Mouse (Mus musculus) adrenal gland, adult (tissue): Measurements from ENCODE around the gene Fbln7.

Experiments
- DNase-seq, 2 experiments: peaks; one replicate each; pipeline ENCODE4 v3.0.0; 2022 to 2023; ENCODE audit warnings: low spot score in 1 of 2; ENCODE audit not compliant: inconsistent age in 2 of 2

Fbln7 gene

DNA sequence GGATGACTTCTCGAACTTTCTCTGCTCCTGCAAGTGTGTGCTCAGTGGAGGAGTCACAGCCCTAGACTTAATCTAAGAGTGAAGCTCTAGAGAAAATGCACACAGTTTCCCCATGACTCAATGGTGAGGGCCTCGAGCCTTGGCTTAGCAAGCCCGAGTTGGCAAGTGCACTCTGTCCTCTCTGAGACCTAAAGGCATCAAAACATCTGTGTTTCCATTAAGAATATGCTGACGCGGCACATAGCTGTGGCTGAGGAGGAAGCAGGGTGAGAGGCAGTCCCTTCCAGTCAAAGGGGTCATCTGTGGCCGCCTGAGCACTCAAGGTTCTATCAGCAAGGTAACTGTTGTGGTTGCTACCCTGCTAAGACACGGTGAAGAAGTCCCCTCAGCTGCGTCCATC is 8.9 kb downstream of the Fbln7 start:
- no peak for DNase-seq

DNA sequence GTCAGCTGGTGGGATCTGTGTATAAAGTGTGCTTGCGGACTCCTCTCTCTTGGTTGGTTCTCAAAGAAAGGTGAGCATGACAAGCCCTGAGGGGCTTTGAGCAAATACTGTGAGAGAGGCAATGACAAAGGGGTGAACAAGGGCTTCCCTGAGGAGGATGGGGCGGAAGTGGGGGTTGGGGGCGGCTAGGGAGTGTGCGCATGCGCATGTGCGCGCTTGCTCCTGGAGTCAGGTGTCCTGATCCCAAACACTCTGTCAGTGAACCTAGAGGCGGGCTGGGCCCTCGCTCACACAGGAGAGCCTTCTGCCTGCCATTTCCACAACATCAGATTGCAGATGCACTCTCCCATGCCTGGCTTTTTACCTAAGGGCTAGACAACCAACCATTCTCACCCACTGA is 9.5 kb downstream of the Fbln7 start:
- DNase-seq: no peak

- no peak for DNase-seq
Measured at GRCm38 (mm10) chr2:128875526-128875925, 12.7 kb downstream of the Fbln7 start.

DNA sequence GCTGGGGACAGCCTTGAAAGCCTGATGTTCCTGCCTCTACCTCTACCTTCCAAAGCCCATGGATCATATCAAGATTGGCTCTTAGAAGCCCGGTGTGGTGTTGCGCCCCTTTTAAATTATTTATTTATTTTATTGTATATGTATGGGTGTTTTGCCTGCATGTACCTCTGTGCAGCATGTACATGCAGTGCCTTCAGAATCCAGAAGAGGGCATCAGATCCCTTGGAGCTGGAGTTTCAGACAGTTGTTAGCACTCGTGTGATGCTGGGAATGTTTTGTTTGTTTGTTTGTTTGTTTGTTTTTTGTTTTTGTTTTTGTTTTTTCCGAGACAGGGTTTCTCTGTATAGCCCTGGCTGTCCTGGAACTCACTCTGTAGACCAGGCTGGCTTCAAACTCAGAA is 18.5 kb downstream of the Fbln7 start:
- no peak for DNase-seq

DNA sequence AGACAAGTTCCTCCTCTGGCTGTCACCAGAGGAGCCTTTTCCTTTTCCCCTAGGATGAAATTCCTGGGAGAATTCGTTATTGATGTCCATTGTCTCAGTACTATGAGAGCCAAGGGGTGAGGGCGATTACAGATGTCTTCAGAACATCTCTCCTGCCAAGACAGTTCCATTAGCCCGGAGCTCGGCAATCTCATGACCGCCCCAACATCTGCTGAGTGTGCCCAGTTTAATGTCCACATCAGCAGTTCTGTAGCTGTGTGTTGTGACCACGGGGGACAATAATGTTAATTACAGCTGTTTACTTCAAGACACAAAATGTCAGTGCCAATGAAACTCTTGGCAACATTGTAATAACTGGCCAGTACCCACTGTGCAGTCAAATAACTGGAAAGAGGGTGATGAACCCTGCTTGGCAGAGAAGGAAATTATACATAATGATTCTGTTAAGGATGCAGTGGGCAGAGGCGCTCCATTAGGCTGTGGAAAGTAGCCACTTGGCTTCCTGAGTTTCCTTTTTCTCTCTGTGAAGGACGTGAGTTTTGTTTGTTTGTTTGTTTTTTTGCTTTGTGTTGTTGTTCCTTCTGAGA is 22.5 kb downstream of the Fbln7 start:
- DNase-seq: no peak

GRCm38 (mm10) chr2:128887866-128888550 is 25.2 kb downstream of the Fbln7 start:
- no peak for DNase-seq

- DNase-seq: no peak
Measured at GRCm38 (mm10) chr2:128890661-128891335, 28.0 kb downstream of the Fbln7 start.

- no peak for DNase-seq
Measured at GRCm38 (mm10) chr2:128892180-128892721, 29.5 kb downstream of the Fbln7 start.

- DNase-seq: peak in 1 of 2 experiments; percentile 22
Measured at GRCm38 (mm10) chr2:128902843-128903242, 40.1 kb downstream of the Fbln7 start.

DNA sequence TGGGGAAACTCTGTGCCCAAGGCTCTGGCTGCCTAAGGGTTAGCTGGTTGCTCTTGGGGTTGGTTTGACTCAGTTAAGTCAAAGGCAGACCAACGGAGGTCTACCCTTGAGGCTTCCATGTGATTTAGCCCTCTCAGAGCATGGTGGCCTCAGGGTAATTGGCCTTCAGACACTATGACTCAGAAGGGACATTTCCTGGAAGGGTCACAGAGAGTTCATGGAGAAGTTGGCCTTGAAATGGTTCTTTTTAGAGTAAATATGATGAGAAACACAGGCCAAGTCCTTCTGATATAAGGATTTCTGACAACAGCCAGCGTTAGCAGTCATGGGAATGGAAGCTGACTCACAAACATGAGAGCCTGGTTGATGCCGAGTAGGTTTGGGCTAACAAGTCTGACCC is 40.9 kb downstream of the Fbln7 start:
- DNase-seq: peak; percentile 42 to 79

GRCm38 (mm10) chr2:128914978-128915377 is 52.2 kb downstream of the Fbln7 start:
- DNase-seq: no peak

DNA sequence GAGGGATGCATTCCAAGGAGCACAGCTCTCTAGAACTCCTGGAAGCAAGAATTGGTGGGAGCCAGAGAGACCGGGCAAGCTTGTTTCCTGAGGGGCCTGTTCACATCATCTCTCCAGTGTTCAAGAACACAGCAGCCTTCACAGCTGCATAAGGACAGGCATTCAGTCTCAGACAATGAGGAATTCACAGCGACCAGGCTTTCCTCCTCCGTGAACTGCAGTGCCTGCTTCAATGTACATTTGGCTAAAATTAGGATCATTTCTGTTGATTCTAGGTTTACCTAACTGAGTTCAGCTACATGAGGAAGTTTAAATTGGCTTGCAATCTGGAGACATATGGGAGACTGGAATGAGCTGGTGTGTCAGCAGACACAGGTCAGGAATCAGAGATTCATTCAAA is 53.7 kb downstream of the Fbln7 start:
- no peak for DNase-seq

DNA sequence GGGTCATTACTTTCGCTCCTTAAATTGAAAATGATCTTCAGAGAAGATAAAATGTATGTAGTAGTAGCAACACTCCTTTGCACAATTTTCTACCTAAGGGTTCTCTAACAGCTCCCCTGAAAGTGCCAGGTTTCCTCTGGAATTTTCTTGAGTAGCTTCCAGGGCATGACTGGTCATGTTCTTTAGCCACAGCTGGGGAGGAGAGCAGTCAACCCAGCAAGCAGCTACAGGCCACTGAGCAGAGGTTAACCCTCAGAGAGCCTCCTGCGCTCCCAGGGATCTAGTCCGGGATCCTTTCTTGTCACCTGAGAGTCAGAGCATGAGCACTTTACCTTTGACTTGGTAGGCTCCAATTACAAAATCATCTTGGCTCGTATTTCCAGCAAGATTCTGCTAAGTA is 62.0 kb downstream of the Fbln7 start:
- no peak for DNase-seq

- DNase-seq: no peak
Measured at GRCm38 (mm10) chr2:128928446-128928845, 65.7 kb downstream of the Fbln7 start.

DNA sequence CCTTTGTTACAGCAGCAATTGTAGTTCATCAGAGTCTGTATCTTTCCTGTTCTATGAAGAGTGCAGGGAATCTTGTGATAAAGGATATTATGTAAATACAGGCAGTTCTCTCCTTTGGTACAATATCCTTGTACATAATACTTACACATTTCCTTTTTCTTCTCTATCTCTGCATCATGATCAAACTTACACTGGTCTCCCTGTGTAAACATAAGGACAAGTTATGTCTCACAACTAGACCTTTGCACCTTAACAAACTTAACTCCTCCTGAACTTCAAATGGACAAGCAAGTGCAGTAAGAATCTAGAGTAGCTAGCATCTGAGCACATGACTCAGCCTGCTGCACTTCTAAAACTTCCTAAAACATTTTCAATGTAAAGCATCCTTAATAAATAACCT is 67.9 kb downstream of the Fbln7 start:
- no peak for DNase-seq

DNA sequence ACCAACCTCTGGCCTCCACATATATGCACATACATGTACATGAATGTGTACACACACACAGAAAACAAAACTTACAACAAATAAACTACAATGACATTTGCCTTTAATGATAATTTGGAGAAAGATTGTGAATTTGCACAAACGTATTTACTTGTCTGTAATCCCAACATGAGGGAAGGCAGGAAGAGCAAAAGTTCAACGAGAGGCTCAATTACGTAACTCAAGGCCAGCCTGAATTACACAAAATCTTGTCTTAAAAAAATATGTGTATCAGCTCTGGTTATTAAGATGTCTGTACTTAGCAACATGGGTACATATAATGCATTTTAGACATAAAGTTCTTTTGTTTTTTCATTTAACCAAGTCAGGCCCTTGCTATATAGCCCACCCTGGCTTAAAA is 73.5 kb downstream of the Fbln7 start:
- DNase-seq: peak in 1 of 2 experiments; percentile 42

GRCm38 (mm10) chr2:128943538-128944528 is 81.1 kb downstream of the Fbln7 start, which contains the start of gene Zc3h8:
Gene Zc3h8 (minus strand): TSS chr2:128944077.
- DNase-seq: peak; percentile 98 to 99
